Mouse (Mus musculus) heart, postnatal 10 days (tissue): ENCODE measurements at regions not wholly inside any gene's neighbourhood (a gene's known extent, or its start where the extent isn't known, plus 50 kb on each side); places are given as distances from the start of the nearest gene placed in this dataset.

Source experiments
- DNase-seq, 2 experiments: peaks; one replicate each; pipeline ENCODE4 v3.0.0; 2021
- intact Hi-C: fragments of 180-260 bp; cut with DNase I; formaldehyde crosslinking; loops from one replicate; pipeline ENCODE4 v1.15.1; 2025

DNA sequence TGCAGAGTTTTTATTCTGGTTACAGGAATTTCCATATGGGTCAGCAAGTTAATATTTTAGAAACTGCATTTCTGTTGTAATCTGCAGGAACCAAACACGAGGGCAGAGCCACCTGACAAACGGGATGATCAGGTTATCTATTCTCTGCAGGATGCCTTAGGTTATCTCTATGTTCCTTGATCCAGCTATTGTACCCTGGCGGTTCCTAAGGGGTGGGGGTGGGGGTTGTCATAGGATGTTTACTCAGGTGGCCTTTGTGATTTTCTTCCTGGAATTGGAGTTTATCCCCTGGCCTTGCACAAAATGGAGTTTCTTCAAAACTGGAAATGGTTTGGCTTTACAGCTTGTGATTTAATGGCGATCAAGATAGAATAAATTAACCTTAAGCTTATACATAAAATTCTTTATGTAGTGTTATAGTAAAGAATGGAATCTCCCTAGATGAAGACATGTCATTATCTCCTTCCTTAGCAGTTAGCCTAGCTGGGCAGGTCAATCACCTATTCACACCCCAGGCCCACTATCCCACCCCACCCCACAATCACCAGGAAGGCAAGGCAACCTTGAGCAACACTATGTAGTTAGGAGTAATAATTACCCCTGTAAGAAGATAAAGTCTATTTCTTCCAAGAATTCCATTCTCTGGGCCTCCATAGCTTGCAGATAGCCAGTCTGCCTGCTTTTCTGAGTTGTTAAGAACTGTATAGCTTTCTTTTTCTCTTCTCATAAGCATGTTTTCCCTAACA lies 192.3 kb upstream of the B430218F22Rik start:
- intact Hi-C loops: no loop called here

DNA sequence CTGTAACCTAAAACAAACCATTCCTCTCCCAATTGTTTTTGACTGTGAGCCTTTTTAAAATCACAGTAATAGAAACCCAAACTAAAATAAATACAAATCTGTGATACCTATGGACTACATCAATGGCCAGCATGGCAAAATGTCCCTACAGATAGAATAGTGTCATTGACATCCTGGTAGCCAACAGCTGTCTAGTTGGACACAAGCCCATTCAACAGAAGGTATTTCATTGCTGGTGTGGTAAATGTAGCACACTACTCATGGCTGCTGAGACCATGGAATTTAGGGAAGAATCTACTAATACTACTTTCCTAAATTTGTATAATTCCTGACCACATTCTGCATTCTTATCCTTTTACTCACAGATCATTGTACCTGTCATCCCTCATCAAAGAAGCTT lies 178.3 kb upstream of the B430218F22Rik start:
- no peak for DNase-seq
- intact Hi-C loops: no loop called here

More for the DNA sequence above, 192.3 kb upstream of the B430218F22Rik start:
- no peak for DNase-seq

DNA sequence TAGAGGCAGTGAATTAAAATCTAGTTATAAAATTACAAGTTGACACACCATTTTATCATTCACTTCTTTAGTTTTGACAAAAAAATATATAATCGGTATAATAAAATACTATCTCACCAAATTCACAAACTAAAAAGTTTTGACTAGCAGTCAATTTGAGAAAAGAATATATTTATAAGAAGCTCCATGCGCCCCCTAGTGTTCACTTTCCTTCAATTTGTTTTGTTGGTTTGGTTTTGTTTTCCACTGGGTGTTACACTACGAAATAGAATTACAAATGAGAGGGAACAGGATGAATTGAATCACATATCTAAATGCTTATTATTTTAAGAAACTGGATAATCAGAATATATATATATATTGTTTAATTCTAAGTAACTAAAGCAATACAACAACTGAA lies 159.1 kb upstream of the B430218F22Rik start:
- intact Hi-C loops: loop anchor here (1.0 to 10.0 kb wide), 5 partner anchors 565 to 893 kb away; partner anchors contain the start of gene Hcn1
- peak; percentile 16 to 57 for DNase-seq

DNA sequence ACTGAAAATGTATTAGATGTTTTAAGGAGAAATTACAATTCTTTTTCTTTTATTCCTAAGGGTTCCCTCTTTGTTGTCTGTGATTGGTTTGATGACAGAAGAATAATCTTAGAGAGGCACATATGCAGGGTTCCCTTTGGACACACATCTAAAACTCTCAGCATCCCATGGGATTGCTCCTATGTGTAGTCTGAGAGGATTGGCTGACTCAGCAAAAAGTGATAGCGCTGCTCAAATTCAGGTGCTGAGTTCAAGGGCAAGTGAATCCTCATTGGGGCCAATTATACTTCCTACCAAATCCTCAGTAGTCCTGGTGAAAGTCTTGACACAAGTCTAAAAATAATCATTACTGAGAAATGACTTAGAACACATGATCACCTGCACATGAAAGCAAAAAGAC lies 148.5 kb upstream of the B430218F22Rik start:
- no peak for DNase-seq
- intact Hi-C loops: no loop called here

DNA sequence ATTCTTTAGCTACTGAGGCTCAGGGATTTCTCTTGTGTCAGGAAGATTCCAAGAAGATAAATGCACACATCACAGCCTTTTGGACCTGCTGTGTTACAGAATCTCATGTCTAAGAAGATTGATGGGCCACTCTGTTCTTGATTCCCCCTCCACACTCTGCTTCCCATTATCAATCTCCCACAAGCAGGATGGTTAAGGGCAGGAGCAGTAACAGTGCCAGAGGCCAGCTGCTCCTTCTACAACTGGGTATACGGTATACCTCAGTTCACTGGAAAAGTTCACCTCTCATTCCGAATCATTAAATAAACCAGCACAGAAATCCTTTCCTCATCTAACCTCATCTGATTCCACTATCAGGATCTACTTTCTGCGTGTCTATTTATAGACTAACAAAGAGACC lies 141.8 kb upstream of the B430218F22Rik start:
- DNase-seq: no peak
- intact Hi-C loops: no loop called here

DNA sequence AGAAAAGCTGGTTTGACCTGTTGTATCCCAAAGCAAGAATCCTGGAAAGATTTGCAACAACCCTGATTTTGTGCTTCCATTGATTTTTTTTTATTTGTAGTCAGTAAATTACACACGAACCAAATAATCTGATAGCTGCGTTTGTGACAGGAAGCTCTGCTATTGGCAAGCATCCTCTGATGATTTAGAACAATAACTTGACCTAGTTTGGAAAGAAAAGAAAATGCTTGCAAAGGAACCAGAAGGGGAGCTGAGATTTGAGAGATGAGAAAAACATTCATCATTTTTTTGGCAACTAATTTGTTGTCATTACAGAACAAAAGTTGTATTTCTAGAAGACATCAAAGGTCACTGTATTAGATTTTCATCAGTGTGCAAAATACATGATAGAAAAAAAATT lies 140.9 kb upstream of the B430218F22Rik start:
- DNase-seq: no peak
- intact Hi-C loops: no loop called here

DNA sequence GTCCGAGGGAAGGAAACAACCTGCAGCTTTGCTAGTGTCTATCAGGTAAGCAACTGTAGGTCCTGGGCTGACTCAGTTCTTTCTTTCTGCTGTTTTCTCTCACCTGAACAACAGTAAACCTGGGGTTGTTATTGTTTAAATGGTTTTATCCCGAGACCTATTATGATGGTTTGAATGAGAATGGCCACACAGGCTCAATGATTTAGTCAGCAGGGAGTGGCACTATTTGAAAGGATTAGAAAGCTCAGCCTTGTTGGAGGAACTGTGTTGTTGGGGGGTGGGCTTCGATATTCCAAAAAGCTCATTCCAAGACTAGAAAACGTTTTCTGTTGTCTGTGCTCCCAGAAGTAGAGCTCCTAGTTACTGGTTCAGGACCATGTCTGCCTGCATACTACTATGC lies 126.8 kb upstream of the B430218F22Rik start:
- no peak for DNase-seq
- intact Hi-C loops: no loop called here

DNA sequence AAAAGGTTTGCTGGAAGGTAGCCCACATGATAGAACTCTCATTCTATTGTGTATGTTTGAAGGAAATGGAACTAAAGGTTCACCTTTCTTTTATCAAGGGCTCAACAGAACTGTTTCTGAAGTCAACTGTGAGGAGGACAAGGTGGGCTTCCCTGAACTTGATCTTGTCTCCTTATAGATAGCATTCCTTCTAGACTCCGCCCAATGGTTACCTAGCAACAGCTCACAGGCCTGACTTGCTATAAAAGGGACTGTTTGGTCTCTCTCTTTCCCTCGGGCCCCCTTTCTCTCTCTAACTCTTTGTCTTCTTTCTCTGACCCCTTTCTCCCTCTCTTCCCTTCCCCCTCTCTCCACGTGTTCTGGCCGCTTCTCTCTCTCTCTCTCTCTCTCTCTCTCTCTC lies 123.5 kb upstream of the B430218F22Rik start:
- no peak for DNase-seq
- intact Hi-C loops: no loop called here

DNA sequence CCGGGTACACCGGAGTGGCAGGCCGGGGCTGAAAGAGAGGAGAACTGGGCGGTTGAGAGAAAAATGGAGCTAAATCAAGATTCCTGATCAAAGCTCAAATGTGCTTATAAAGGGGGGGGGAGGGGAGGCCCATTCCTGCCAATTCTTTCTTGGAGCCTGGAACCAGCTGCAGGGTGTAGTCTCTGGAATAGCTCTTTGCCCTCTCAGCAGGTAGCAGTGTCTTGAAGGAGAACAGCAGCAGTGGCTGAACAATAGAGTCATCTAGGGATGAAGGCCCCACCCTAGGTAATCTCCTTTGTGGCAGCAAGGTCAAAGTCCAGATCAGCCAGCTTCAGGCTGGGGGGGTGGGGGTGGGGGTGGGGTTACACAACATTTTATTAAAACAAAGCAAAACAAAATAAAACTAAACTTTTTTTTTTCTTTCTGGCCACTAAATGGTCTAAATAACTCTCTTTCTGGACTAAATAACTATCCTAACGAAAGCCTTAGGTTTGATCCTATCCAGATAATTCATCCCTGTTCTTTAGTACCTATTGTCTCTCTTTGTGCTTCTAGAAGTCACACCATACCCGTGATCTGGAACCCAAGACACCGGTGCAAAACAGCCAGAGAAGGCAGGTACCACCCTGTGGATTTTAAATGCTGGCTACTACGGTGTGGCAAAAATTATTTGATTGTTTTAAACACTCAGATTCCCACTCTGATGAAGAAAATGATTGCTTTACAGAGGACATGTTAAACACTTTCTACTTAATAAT lies 120.5 kb upstream of the B430218F22Rik start:
- no peak for DNase-seq
- intact Hi-C loops: no loop called here

DNA sequence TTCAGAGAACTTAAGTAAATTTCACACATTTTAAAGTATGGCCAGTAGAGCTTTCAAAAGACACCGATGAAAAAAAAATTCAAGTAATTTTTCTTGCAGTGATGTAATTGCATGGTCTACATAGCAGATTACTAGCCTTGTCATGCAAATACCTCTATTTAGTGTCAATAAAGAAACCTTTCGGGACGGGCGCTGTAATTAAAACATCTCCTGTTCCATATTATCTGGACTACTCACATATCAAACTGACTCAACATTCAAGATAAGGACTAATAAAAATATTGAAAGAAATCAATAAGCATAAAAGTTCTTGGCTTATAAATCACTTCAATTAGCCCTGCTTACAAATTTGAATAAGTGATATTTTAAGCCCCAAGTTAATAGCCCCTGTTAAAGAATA lies 113.5 kb upstream of the B430218F22Rik start:
- no peak for DNase-seq
- intact Hi-C loops: no loop called here

DNA sequence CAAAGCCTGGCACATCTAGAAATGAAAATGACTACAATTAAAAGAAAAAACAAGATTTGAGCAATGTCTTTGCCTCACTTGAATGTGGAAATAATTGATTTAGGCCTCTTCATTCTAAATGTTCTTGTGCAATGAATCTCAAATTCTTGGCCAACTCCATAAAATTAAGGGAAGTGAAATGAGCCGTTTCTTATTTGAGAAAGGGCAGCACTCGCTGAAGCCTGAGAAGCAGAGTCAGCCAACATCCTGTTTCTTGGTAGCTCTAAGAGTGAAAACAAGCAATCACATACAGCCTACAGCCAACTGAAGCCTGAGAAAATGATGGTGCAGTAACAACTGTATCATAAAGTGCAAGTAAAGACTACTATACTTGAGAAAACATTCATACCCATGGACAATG lies 105.5 kb upstream of the B430218F22Rik start:
- intact Hi-C loops: no loop called here

DNA sequence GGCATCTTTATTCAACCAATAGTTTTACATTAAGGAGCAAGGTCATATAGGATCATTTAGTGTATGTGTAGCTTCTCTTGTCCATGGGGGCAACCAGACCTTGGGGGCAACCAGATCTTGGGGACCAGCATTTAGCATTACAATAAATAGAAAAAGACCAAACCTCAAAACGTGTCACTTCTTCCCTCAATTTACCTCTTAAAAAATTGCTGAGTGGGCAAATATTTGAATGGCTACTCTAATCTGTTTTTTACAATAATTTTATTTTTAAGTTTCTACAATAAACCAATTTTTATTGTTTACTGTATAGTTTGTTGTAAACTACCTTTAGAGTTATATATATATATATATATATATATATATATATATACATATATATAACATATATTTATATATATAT lies 92.7 kb upstream of the B430218F22Rik start:
- no peak for DNase-seq

More for the DNA sequence above, 105.5 kb upstream of the B430218F22Rik start:
- no peak for DNase-seq

DNA sequence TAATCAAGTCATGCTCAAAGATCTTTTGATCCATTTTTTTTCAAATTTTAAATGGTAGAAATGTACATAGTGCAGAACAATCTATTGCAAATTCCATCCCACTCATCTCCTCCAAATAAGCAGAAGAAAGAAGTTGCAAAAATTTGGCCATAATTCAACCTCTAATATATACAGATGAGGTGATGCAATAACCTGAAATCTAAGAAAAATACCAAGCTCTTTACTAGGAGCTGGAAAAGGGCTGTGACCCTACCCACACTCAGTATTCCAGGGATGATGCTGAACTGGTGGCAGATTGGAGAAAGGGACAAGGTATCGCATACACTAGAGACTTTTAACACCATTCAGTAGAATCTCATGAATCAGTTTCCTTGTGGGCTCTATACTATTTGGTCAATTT lies 76.3 kb upstream of the B430218F22Rik start:
- intact Hi-C loops: no loop called here
- DNase-seq: no peak

More for the DNA sequence above, 92.7 kb upstream of the B430218F22Rik start:
- intact Hi-C loops: no loop called here

DNA sequence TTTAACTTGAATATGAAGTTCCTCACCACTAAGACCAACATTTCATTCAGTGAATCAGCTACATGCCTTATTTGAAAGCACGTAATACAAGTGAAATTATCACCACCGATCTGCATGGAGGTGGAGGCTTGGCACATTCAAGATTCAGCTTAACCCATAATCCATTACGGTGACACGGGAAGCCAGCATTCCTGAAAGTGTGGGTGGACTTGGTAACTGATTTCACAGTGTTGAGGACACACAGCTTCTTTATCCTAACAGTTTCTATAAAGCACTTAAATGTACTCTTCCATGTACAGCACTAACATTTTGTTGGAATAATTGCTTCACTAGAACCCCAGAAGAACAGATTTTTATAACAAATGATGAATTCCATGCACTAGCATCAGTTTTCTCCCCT lies 72.8 kb upstream of the B430218F22Rik start:
- DNase-seq: no peak
- intact Hi-C loops: no loop called here
